Mouse (Mus musculus) left cerebral cortex, adult 11 months (tissue): Measurements from ENCODE around the gene Dpagt1.
A peak's percentile ranks its signal among the peaks of the same experiment; 100 is the strongest.
"Not testable (repeated sequence)": the region's sequence is repeated elsewhere in the genome, so short reads cannot be mapped to it uniquely, and the experiment has no call there.

Experiments used
- DNase-seq: peaks from one replicate; pipeline ENCODE4 v3.0.0; 2022; ENCODE audit warnings: low spot score

The Dpagt1 gene

DNA sequence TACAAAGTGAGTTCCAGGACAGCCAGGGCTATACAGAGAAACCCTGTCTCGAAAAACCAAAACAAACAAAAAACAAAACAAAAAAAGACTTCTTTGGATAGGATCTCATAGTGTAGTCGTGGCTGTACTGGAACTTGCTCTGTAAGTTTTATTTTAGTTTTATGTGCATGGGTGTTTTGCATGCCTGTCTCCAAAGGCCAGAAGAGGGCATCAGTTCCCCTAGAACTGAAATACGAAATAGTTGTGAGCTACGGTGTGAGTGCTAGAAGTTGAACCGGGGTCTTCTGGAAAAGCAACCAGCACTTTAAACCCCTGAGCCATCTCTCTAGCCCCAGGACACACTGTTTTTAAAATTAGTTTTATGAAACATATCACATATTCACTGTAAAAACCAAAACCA, 12.8 kb downstream of the Dpagt1 start:
- no peak for DNase-seq

DNA sequence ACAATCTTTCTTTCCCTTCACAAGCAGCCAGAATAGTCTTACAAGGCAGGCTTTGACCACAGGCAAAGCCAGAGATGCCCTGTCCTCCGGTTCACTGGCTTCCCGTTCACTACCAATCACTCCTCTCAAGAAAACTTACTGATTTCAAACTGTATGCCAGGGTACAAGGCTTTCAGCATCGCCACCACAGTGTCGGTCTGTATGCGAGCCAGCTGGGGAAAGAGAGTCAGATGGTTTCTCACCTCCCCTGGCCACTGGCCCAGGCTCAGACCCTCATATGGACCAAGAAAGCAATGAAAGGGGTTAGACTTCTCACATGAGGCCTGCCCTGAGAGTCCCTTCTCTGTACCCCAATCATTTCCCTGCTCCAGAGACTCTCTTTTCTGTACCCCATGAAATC, 15.7 kb downstream of the Dpagt1 start:
- no peak for DNase-seq

DNA sequence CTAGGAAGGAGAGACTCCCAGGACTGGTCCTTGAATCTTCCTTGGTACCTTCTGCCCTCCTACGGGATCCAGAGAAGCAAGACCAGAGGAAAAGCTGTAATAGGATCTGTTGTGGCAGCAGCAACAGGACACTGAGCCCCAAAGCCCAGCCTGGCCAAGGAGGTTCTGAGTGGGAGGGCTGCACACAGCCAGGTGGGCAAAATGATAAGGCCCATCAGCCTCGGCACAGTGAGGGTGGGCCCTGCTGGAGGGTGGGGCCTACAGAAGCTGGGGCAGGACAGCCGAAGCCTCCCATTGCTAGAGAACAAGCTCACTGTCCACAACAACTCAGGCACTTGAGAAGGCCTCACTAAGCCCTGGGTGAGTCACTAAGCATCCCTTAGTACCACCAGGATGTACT, 16.4 kb downstream of the Dpagt1 start:
- DNase-seq: no peak

DNA sequence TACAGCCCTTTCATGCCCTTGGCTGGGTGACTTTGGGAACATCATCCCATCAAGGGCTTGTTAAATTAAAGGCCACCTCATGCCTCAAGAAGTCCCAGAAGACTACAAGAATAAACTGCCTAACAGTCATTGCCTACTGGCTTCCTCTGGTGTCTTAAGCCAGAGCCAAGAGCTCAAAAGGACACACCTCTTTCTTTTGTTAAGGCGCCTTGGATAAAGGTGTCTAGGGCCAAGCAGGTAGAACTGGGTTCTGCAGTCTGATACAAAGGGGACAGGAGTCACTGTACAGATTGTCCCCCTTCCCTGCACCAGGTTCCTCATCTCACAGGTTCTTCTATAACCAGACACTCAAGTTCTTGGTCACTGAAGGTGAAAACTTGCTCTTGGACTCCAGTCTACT, 16.8 kb downstream of the Dpagt1 start:
- no peak for DNase-seq

DNA sequence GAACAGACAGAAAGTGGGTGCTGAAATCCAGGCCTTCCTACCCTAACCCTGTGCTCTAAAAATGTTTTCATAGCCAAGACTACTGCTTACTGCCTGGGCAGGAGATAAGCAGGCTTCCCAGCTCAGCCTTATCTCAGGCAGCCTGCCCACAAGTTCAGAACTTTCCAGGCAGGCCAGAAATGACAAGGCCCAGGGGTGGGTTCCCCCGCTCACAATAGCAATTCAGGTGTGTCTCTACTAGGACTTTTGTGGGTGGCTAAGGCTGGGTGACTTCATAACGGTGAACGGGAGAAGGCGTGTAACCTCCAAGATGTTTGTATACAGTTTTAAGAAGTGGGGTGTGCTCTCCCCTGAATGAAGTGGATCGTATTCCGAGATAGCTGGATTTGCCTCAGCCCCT, 17.5 kb downstream of the Dpagt1 start:
- DNase-seq: no peak

DNA sequence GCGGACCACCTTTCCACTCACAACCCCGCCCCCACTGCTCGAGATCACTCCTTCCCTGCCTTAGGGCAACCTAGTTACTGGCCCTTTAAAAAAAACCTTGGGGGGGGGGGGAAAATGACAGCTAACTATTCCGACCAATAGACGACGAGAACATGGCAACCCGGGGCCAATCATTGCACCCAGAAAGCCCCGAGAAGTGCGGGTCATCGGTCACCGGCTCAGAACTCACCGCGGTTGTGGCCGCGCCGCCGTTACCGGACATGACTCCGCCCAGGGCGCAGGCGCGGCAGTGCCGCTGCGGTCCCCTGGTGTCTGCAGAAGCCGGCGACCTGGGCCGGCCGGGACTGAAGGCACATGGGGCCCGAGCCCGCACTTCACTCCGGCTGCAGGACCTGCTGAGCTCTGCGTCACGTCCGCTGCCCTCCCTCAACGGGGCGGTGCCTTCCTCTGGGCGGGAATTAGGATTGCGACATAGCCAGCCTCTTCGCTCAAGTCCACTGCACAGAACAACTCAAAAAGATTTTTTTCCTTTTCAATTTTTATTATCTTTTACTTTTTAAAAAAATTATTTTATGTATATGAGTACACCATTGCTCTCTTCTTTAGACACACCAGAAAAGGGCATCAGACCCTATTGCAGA, 18.1 kb downstream of the Dpagt1 start, which contains the start of gene Hmbs:
Gene Hmbs, minus strand, starts transcription at position 448 of the 641 bp plus-strand sequence.
- peak; percentile 82 for DNase-seq

DNA sequence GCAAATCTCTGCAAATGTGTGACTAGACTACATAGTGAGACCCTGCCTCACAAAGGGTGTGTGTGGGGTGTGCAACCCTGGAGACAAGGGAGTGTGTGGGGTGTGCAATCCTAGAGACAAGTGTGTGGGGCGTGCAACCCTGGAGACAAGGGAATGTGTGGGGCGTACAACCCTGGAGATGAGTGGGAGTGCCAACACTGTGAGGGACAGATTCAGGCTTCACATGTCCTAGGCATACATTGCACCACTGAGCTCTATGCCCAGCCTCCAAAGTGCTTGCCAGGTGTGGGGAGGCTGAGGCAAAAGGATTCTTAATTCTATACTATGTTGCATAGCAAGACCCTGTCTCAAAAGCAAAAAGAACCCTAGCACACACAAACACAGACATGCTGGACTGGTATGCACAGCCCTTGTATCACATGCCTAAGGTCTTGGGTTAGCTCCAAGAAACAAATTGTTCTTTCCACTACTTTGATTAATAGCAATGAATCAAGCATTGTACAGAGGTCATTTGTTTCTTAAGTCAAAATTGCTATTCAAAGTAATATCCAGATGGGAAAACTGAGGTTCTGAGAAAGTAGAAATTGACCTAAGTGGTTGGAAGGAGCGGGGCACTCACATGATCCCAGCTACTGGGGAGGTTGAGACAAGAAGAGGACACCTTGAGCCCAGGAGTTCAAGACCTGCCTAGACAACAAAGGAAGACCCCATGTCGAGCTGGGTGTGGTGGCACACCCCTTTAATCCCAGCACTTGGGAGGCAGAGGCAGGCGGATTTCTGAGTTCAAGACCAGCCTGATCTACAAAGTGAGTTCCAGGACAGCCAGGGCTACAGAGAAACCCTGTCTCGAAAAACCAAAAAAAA, 20.0 kb downstream of the Dpagt1 start:
- DNase-seq: no peak

DNA sequence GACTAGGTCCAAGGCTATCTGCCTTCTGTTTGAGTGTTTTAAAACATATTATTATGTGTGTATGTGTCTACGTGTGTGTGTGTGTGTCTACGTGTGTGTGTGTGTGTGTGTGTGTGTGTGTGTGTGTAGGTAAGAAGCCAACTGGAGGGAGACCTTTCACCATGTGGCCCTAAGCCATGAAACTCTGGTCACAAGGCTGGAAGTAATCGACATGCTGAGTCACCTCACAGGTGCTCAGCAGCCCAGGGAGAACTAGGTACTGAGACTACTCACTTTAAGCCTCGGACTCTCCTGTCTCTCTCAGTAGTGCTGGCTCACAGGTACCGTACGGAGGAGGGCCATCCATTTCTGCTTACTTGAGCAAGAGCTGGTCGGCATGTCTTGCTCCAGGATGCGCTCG, 21.3 kb downstream of the Dpagt1 start:
- DNase-seq: no peak

DNA sequence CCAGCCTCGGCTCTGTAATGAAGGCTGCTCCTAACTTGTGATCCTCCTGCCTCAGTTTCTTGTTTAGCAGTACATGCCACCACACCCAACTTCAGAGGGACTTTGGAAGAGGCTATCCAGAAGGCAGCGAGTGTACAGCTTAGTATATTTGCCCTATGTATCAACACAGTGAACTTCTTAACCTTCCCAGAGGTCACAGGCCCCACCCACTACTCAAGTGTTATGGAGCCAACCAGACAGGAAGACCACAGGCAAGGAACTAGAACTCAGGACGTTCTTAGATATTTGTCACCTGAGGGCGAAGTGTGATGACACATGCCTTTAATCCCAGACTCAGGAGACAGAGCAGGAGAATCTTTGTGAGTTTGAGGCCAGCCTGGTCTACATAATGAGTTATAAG, 21.8 kb downstream of the Dpagt1 start:
- no peak for DNase-seq

DNA sequence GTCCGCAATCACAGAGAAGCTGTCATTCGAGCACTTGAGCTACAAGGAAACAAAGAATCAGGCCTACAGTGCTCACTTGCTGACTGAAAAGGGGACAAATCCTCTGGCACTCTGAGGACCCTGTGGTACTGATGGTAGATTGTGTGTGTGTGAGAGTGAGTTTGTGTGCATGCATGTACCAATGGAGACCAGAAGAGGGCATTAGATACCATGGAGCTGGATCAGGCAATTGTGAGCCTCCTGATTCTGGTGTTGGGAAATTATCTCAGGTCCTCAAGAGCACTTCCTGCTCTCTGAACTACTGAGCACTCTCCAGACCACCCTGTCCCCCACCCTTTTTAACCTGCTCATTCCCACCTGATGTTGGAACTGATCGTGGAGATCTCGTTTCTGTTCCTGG, 22.7 kb downstream of the Dpagt1 start:
- no peak for DNase-seq

DNA sequence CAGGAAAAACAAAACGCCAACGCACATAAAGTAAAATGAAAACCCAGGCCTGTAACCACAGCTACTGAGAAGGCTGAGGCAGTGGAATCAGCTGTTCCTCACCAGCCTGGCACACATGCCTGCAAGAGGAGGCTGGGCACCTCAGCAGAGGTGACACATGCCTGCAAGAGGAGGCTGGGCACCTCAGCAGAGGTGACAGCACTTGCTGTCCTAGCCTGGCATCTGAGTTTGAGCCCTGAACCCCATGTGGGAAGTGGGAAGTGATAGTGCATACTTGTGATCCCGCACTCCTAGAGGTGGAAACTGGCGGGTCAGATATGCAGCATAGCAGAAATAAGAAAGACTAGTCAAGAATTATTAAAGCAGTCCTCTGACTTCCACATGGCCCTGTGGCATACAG, 25.6 kb downstream of the Dpagt1 start:
- DNase-seq: no peak

DNA sequence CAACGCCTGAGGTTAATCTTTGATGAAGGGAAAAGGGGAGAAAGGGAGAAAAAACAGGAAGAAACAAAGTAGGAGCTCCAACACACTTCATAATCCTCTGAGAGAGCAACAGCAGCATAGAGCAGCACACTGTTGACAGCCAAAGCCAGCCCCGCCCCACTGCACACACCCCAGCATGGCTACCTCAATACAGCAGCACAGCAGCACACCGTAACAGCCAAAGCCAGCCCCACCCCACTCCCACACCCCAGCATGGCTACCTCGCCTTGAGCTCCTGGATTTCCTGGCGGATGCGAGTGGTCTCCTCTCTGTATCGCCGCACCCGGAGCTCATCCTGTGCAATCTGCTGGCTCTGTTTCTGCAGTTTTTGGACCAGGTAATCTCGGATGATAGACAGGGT, 26.5 kb downstream of the Dpagt1 start:
- DNase-seq: no peak

DNA sequence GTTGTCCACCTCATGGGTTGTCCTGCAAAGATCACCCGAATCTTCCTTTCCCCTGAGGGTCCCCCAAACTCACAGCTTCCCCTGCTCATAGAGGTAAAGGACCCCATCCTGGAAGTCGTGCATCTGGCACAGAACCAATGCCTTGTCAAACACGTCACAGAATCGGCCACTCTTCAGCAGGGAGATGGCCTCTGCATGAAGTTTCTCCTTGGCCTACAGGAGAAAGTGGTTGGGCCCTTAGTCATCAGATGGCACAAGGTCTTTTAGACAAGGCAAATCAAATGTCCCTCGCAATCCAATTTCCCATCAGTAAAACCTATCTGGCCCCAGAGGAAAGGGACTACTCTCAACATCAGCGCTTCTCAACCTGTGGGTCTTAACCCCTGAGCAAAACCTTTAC, 27.3 kb downstream of the Dpagt1 start:
- DNase-seq: no peak

DNA sequence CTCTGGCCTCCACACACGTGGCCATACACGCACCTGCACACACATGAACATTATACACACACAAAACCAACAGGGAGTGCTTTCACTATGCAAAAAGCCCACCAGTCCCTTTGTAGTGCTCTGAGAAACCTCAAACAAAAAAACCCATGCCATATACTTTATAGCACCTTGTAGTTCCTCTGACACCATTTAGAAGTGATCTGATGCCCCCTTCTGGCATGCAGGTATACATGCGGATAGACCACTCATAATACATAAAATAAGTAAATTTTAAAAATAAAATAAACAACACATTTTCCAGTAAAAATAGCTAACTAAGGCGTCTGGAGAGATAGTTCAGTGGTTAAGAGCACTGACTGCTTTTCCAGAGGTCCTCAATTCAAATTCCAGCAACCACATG, 31.4 kb downstream of the Dpagt1 start:
- DNase-seq: no peak

DNA sequence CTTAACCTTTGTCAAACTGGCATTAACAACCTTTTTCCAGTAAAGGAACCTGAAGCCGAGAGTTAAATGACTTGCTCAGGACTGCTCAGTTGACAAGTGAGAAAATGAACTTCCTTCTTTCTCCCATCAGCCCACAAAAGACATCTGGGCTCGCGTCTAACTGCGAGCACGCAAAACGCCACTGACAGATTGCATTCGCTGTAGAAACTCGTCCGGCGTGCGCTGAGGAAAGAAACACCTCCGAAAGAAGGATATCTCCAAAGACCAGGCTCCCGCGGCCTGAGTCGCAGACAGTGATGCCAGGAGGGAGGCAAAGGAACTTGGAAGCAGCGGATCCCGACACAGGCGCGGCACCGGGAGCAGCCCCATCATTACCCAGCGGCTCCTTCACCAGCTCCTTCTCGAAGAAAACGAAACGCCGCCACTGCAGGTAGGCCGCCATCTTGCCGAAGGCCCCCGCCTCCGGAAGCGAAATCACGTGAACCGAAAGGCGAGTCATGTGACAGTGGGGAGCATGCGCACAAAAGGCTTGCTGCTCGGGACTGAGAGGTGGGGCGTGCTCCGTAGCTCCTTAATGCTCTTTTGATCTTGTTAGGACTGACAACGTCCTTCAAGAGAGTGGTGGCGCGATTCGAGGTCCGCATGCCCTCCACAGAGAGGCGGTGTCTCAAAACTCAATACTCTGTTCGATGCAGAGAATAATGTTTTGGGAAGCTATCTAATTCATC, 35.5 kb downstream of the Dpagt1 start, which contains the start of gene Vps11:
Gene Vps11, minus strand, starts transcription at position 481 of the 728 bp plus-strand sequence.
- peak; percentile 88 for DNase-seq

DNA sequence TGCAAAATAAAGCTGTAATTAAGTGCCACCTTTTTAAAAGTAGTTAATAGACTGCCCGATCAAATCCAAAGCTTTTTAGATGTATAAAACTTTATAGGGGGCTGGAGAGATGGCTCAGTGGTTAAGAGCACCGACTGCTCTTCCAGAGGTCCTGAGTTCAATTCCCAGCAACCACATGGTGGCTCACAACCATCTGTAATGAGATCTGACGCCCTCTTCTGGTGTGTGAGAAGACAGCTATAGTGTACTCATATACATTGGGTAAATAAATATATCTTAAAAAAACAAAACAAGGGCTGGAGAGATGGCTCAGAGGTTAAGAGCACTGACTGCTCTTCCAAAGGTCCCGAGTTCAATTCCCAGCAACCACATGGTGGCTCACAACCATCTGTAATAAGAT, 36.1 kb downstream of the Dpagt1 start:
- DNase-seq: not testable (repeated sequence)

DNA sequence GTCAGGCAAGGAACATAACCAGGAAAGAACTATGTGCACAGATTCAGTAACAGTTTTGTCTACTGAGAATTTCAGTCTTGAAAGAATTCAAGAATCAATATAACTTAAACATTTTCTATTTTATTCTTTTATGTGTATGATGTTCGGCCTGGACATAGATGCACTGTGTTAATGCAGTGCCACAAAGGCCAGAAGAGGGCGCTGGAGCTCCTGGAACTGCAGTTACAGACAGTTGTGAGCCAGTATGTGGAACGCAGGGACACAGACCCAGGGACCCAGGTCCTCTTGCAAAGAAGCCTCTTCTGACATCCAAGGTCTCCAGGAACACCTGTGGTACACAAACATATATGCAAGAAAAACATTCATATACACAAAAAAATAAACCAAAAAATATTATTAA, 38.7 kb downstream of the Dpagt1 start:
- DNase-seq: no peak

DNA sequence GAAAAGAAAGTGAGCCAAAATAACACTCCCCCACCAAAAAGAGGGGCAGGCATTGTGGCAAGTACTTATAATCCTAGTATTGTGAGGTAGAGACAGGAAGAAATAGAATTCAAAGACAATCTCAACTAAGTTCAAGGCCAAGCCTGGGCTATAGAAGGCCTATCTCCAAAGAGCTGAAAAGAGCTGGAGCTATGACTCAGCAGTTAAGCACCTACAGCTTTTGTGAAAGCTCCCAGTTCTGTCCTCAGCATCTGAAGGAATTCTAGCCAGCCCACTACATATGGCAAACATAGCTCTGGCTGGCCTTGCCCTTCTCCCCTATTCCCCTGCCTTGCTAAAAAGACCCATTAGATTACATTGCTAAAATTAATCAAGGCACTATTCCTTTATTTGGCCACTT, 47.6 kb downstream of the Dpagt1 start:
- DNase-seq: no peak

DNA sequence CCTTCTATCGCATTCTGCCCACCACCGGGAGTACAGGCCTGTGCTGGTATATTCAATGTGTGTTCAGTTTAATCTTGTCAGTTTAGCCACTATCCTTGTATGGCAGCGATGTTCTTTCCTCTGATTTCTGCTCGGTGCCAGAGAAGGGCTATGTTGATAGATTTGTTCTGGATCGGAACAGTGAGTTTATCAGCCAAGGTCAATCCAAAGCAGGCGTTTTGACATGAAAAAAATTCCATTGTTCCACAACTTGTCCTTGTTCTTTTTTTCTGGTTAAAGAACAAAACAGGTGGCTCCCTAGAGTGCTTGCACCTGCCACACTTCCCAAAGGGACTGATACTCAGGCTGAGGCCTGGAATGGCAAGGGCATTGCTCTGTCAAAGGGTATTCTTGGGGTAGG, 50.3 kb downstream of the Dpagt1 start:
- DNase-seq: no peak

DNA sequence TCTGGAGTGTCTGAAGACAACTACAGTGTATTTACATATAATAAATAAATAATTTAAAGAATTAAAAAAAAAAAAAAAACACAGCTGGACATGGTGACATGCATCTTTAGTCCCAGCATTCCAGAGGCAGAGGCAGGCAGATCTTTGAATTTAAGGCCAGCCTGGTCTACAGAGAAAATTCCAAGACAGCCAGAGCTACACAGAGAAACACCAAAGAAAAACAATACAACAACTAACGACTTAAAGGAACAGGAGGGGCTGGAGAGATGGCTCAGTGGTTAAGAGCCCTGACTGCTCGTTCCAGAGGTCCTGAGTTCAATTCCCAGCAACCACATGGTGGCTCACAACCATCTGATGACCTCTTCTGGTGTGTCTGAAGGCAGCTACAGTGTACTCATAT, 51.5 kb downstream of the Dpagt1 start:
- not testable (repeated sequence) for DNase-seq

DNA sequence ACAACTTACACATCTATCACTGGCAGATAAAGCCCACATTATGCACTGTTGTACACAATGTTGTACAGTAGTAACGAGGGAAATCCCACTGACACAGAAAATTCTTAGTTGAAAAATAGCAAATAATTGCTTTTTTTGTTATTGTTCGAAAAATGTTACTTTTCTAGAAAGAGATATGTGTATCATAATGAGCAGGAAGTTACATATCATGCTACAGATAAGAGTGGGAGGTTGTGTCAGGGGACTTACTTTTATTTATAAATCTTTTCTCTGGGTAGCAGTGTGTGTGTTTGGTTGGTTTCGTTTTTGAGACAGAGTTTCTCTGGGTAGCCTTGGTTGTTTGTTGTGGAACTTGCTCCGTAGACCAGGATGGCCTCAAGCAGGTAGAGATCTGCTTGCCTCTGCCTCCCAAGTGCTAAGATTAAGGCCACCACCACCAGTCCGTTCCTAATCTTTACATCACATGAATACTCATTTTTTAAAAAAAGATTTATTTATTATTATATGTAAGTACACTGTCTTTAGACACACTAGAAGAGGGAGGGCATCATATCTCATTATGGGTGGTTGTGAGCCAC, 52.4 kb downstream of the Dpagt1 start:
- no peak for DNase-seq

DNA sequence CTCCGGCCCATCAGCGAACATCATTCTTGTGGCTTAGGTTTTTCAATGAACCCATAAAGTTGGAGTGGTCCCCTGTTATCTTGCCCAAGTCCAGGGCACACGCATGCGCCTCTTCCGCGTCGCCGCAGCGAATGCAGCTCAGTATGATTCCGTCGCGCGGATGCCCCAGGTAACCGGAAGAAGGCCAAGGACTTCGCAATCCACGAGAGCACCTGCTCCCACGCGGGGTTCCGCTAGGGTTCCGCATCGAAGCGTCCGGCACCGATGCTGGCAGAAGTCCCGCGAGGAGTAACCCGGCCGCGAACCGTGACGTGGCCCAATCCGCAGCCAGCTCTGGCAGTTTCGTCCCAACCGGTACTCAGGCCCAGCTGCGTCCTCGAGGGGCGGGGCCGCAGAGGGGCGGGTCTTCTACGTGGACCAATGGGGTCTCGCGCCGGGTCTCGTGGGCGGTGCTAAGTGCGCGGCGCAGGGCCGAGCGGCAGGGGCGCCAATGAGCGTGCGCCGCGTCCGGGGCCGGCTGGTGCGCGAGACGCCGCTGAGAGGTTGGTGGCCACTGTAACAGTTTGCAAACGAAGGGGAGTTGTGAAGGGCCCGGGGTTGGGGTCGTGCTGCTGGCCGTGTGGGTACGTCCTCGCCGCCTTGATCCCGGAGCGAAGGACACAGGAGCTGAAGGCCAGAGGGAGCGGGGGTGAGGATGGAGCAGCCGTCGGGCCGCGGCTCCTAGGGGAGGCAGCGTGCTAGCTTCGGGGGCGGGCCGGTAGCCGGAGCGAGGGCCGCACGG, 53.4 kb downstream of the Dpagt1 start, which contains the start of gene Hyou1:
Gene Hyou1, plus strand, starts transcription at position 437 of the 781 bp plus-strand sequence.
- peak; percentile 99 for DNase-seq
